Mouse (Mus musculus): ENCODE results near the gene C1rb. TPM values are rescaled to one million over a fixed set of nuclear protein-coding genes. Genes with fewer than 3 reads are reported as not detected.
"Not testable (repeated sequence)": the region's sequence is repeated elsewhere in the genome, so short reads cannot be mapped to it uniquely, and the experiment has no call there.

The C1rb gene
- not detected in 2 replicates for polyA plus RNA-seq (2016; fragmentation: Nextera tagmentation; extraction: Ambion mirVana)

DNA sequence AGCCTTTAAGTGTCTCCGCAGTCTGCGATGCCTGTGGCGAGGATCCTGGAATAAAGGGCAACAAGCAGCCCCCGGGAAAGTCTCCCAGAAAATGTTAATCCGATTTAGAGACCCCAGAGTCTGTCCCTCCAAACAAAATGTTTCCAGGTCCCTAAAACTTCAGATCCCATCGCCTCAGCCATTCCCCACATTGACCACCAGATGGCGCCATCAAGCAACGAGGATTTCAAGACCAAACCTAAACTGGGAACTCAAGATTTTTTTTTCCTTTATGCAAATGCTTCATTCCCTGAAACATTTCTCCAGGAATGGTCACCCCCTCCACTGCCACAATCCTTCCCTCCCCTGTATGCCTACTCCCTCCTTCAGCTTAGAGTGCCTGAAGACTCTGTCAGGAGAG lies at the start of gene C1rb:
Gene C1rb, plus strand, starts transcription at position 269 of the 400 bp plus-strand sequence.
- Histone ChIP-seq H3K36me3 (replicated peaks) (no peaks in the 10 kb centered on the region), H3K27me3 (replicated peaks; ENCODE audit: low read depth, poor library complexity, severe bottlenecking) (no peaks in the 10 kb centered on the region), H3K9me3 (no peaks in the 10 kb centered on the region), H3K27ac (replicated peaks) (no peak within 1 kb of the TSS), H3K4me1 (no peaks in the 10 kb centered on the region; the same call in 1 of the 2 replicates), H3K4me3 (no peak within 1 kb of the TSS)
- 3% methylated on average over 8 of the region's 8 CpGs for WGBS
- DNase-seq (ENCODE audit: low spot score), result peak; percentile 74

GRCm38 (mm10) chr6:124522082-124522481 lies 48.0 kb upstream of the C1rb start:
- WGBS, result 82% methylated on average over 7 of the region's 7 CpGs
- H3K4me3 ChIP-seq; H3K36me3 ChIP-seq (replicated peaks); H3K4me1 ChIP-seq; H3K27ac ChIP-seq (replicated peaks); H3K9me3 ChIP-seq; H3K27me3 ChIP-seq (replicated peaks; ENCODE audit: low read depth, poor library complexity, severe bottlenecking); DNase-seq (ENCODE audit: low spot score): not testable (repeated sequence)

DNA sequence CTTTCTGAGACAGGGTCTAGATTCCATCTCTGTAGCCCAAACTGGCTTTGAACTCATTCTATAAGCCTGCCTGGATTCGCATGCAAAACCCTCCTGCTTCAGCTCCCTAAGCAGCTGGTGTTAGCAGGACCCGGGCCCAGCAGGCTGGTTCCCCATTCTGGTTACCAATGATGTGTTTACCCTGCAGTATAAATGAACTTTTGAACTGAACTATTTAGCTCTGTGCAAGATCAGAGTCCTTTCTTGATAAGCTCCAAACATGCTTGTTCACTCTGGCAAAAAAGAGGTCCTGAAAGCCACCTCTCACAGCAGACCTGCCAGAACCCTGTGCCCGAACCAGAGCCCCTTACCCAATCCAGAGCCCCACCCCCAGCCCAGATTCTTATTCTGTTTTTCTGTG lies 42.2 kb upstream of the C1rb start:
- Histone ChIP-seq H3K36me3 (replicated peaks) (no peaks in the 10 kb centered on the region), H3K4me1 (no peaks in the 10 kb centered on the region), H3K4me3 (no peak overlapping the region), H3K27ac (replicated peaks) (no peak overlapping the region), H3K27me3 (replicated peaks; ENCODE audit: low read depth, poor library complexity, severe bottlenecking) (no peaks in the 10 kb centered on the region), H3K9me3 (no peaks in the 10 kb centered on the region)
- 75% methylated on average over 3 of the region's 3 CpGs for WGBS
- DNase-seq (ENCODE audit: low spot score), result no peak

GRCm38 (mm10) chr6:124531077-124531476 lies 39.0 kb upstream of the C1rb start:
- Histone ChIP-seq H3K4me1 (no peaks in the 10 kb centered on the region), H3K27ac (replicated peaks) (no peak overlapping the region), H3K36me3 (replicated peaks) (no peaks in the 10 kb centered on the region), H3K4me3 (no peak overlapping the region), H3K9me3 (no peaks in the 10 kb centered on the region), H3K27me3 (replicated peaks; ENCODE audit: low read depth, poor library complexity, severe bottlenecking) (no peaks in the 10 kb centered on the region)
- DNase-seq (ENCODE audit: low spot score), result no peak
- 84% methylated on average over 8 of the region's 8 CpGs for WGBS

DNA sequence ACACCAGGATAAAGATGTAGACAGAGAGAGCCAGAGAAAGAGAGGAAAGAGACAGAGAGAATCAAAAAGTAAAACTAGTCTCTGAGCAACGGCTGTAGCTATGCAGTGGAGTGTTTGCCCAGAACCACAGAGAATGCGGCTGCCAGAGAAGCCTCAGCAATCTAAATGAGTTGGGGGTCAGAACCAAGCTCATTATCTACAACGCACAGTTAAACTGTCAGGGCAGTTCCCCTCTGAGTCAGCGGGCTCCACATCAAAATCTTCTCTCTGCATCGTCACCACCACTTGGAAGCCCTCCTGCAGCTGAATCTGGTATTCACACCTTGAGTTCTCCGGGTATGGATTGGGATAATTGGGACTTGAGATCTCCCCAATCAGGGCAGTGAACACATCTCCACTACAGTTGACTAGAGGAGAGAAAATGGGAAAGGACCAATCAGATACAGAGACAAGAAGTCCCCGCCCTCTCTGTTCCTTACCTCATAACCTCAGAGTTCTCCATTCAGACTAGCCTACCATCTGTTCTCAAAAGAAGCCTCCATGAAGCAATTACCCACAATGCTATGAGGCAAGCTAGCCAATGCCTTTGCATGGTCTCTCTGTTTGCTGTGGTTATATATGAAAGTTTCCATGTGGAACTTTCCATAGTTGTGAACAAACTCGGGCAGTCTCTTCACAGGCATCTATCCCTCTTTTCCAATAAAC lies 33.8 kb upstream of the C1rb start:
- H3K9me3 ChIP-seq; H3K27me3 ChIP-seq (replicated peaks; ENCODE audit: low read depth, poor library complexity, severe bottlenecking); H3K36me3 ChIP-seq (replicated peaks); H3K27ac ChIP-seq (replicated peaks); DNase-seq (ENCODE audit: low spot score); H3K4me1 ChIP-seq; H3K4me3 ChIP-seq: not testable (repeated sequence)
- 84% methylated on average over 8 of the region's 8 CpGs for WGBS

GRCm38 (mm10) chr6:124541176-124541575 lies 28.9 kb upstream of the C1rb start:
- H3K27ac ChIP-seq (replicated peaks); H3K27me3 ChIP-seq (replicated peaks; ENCODE audit: low read depth, poor library complexity, severe bottlenecking); H3K4me1 ChIP-seq; H3K36me3 ChIP-seq (replicated peaks); H3K9me3 ChIP-seq; H3K4me3 ChIP-seq; DNase-seq (ENCODE audit: low spot score): not testable (repeated sequence)
- 80% methylated on average over 2 of the region's 2 CpGs for WGBS

- WGBS, result 3% methylated on average over 1 of the region's 1 CpGs
- H3K27ac ChIP-seq (replicated peaks); H3K4me1 ChIP-seq; H3K27me3 ChIP-seq (replicated peaks; ENCODE audit: low read depth, poor library complexity, severe bottlenecking); H3K9me3 ChIP-seq; H3K4me3 ChIP-seq; H3K36me3 ChIP-seq (replicated peaks): not testable (repeated sequence)
- peak; percentile 19 for DNase-seq (ENCODE audit: low spot score)
These were observed 27.8 kb upstream of the C1rb start, which contains the start of gene C1s1 for GRCm38 (mm10) chr6:124542284-124542683. Gene C1s1 (minus strand): TSS chr6:124542359.

- Histone ChIP-seq H3K36me3 (replicated peaks) (no peaks in the 10 kb centered on the region), H3K27me3 (replicated peaks; ENCODE audit: low read depth, poor library complexity, severe bottlenecking) (no peaks in the 10 kb centered on the region), H3K4me3 (no peak overlapping the region), H3K9me3 (0 out of 2 replicates have a peak, but pooled peaks cover 2% of the 10 kb centered on the region), H3K27ac (replicated peaks) (no peak overlapping the region), H3K4me1 (no peaks in the 10 kb centered on the region)
- DNase-seq (ENCODE audit: low spot score), result no peak
- 91% methylated on average over 6 of the region's 6 CpGs for WGBS
These were observed 25.6 kb upstream of the C1rb start for GRCm38 (mm10) chr6:124544466-124544865.

- Histone ChIP-seq H3K4me3 (no peak overlapping the region), H3K4me1 (no peaks in the 10 kb centered on the region), H3K9me3 (peaks cover 8% of the 10 kb centered on the region), H3K36me3 (replicated peaks) (no peaks in the 10 kb centered on the region), H3K27ac (replicated peaks) (no peak overlapping the region), H3K27me3 (replicated peaks; ENCODE audit: low read depth, poor library complexity, severe bottlenecking) (no peaks in the 10 kb centered on the region)
- WGBS, result 84% methylated on average over 2 of the region's 2 CpGs
- no peak for DNase-seq (ENCODE audit: low spot score)
These were observed 24.7 kb upstream of the C1rb start for GRCm38 (mm10) chr6:124545425-124545824.

- H3K27me3 ChIP-seq (replicated peaks; ENCODE audit: low read depth, poor library complexity, severe bottlenecking); H3K36me3 ChIP-seq (replicated peaks); H3K27ac ChIP-seq (replicated peaks); H3K4me1 ChIP-seq; DNase-seq (ENCODE audit: low spot score); H3K4me3 ChIP-seq: not testable (repeated sequence)
- 80% methylated on average over 3 of the region's 3 CpGs for WGBS
- H3K9me3 ChIP-seq, result peaks cover 19% of the 10 kb centered on the region
These were observed 22.1 kb upstream of the C1rb start for GRCm38 (mm10) chr6:124547979-124548378.

- H3K36me3 ChIP-seq (replicated peaks), result no peaks in the 10 kb centered on the region
- no peaks in the 10 kb centered on the region for H3K4me1 ChIP-seq
- no peak overlapping the region for H3K4me3 ChIP-seq
- no peak for DNase-seq (ENCODE audit: low spot score)
- H3K27me3 ChIP-seq (replicated peaks; ENCODE audit: low read depth, poor library complexity, severe bottlenecking), result no peaks in the 10 kb centered on the region
- H3K27ac ChIP-seq (replicated peaks), result no peak overlapping the region
- H3K9me3 ChIP-seq, result peaks cover 20% of the 10 kb centered on the region
- 85% methylated on average over 3 of the region's 3 CpGs for WGBS
These were observed 21.0 kb upstream of the C1rb start for GRCm38 (mm10) chr6:124549023-124549550.

- 70% methylated on average over 22 of the region's 22 CpGs for WGBS
- H3K9me3 ChIP-seq, result peaks cover 20% of the 10 kb centered on the region
- no peaks in the 10 kb centered on the region for H3K27me3 ChIP-seq (replicated peaks; ENCODE audit: low read depth, poor library complexity, severe bottlenecking)
- H3K4me3 ChIP-seq, result no peak overlapping the region
- no peaks in the 10 kb centered on the region for H3K4me1 ChIP-seq
- peak; percentile 8 for DNase-seq (ENCODE audit: low spot score)
- no peak overlapping the region for H3K27ac ChIP-seq (replicated peaks)
- no peaks in the 10 kb centered on the region for H3K36me3 ChIP-seq (replicated peaks)
These were observed 17.3 kb upstream of the C1rb start for GRCm38 (mm10) chr6:124552766-124553165.

- 79% methylated on average over 2 of the region's 2 CpGs for WGBS
- H3K27ac ChIP-seq (replicated peaks); H3K36me3 ChIP-seq (replicated peaks); DNase-seq (ENCODE audit: low spot score); H3K27me3 ChIP-seq (replicated peaks; ENCODE audit: low read depth, poor library complexity, severe bottlenecking); H3K4me1 ChIP-seq; H3K4me3 ChIP-seq; H3K9me3 ChIP-seq: not testable (repeated sequence)
These were observed 14.1 kb upstream of the C1rb start for GRCm38 (mm10) chr6:124555956-124556355.

All from embryonic facial prominence, embryonic 10.5 days (tissue).